Mouse (Mus musculus) gastrocnemius, adult 2 months (tissue): ENCODE measurements around the gene Rcc1. TPM values are rescaled to one million over a fixed set of nuclear protein-coding genes. Genes with fewer than 3 reads are reported as not detected.
"Not testable (repeated sequence)": the region's sequence is repeated elsewhere in the genome, so short reads cannot be mapped to it uniquely, and the experiment has no call there.

ENCODE experiments used
- DNase-seq: peaks from one replicate; pipeline ENCODE4 v3.0.0; 2022
- H3K27ac ChIP-seq: fragments of 200-600 bp; 2 replicates; pipeline ENCODE4 v1.8.1; 2022; ENCODE audit warnings: mild to moderate bottlenecking
- H3K4me3 ChIP-seq: fragments of 200-600 bp; 2 replicates; pipeline ENCODE4 v1.8.1; 2022; ENCODE audit warnings: mild to moderate bottlenecking, moderate library complexity
- CTCF ChIP-seq: fragments of 200-600 bp; IDR thresholded peaks from 2 replicates; pipeline ENCODE4 v1.8.1; 2022; ENCODE audit warnings: antibody characterized with exemption, mild to moderate bottlenecking, moderate library complexity
- intact Hi-C: fragments of 180-260 bp; cut with DNase I; formaldehyde crosslinking; loops from one replicate; pipeline ENCODE4 v1.15.1; 2025
- total RNA-seq, 2 experiments: library from RNA; stranded (reverse); gene quantifications; 2 replicates each; pipeline ENCODE4 v1.2.3; 2021

Rcc1 gene
- total RNA-seq, 2 experiments from 2014 or later = 7.7 to 7.8 TPM

DNA sequence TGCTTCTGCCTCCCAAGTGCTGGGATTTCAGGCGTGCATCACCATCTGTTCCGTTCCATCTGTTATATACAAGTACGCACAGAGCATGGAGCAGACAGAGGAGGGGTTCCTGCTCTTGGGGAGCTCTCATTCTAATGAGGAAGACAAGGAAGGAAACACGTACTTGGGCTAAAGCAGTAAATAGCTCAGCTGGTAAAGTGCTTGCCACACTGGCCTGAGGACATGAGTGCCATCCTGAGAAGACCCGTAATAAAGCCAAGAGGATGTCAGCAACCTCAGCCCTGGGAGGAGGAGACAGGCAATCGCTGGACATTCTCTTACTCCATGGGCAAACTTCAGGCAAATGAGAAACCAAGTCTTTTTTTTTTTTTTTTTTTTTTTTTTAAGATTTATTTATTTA is 47.4 kb downstream of the Rcc1 start:
- TF ChIP-seq CTCF = no peak
- no peak overlapping the region for H3K4me3 ChIP-seq
- intact Hi-C loops = no loop called here
- H3K27ac ChIP-seq = no peak overlapping the region
- DNase-seq = no peak

DNA sequence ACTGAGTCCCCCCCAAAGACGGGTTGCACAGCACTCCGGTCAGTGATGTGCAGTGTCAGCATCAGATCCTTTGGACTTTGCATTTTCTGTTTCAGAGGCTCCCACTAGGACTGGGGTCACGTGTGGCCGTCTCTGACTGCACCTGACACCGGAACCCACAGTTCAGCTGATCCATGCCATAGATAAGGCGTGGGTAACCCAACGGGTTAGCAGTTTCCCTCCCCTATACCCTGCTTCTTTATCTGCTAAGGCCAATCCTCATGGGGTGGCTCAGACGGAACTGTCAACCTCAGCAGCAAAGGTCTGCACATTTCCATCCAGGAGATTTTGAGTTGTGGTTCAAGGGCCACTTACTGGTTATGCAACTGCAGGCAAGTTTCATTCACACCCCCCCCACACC is 48.1 kb downstream of the Rcc1 start:
- intact Hi-C loops = loop anchor here (2.0 kb wide), 1 partner anchor 30 kb away; the partner anchor contains the start of gene Taf12
- TF ChIP-seq CTCF = no peak
- no peak for DNase-seq
- H3K4me3 ChIP-seq = no peak overlapping the region
- no peak overlapping the region for H3K27ac ChIP-seq

DNA sequence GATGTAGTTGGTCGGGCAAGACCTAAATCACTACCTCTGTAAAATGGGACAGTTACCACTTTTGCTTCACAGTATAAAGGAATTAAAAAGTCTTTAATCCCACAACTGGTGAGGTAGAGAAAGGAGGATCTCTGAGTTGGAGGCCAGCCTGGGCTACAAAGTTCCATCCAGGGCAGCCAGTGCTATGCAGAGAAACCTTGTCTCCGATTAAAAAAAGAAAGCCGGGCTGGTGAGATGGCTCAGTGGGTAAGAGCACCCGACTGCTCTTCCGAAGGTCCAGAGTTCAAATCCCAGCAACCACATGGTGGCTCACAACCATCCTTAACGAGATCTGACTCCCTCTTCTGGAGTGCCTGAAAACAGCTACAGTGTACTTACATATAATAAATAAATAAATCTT is 49.9 kb downstream of the Rcc1 start:
- intact Hi-C loops, DNase-seq: not testable (repeated sequence)
- H3K4me3 ChIP-seq = peak overlapping the region; percentile 72
- H3K27ac ChIP-seq = peak overlapping the region; percentile 72

DNA sequence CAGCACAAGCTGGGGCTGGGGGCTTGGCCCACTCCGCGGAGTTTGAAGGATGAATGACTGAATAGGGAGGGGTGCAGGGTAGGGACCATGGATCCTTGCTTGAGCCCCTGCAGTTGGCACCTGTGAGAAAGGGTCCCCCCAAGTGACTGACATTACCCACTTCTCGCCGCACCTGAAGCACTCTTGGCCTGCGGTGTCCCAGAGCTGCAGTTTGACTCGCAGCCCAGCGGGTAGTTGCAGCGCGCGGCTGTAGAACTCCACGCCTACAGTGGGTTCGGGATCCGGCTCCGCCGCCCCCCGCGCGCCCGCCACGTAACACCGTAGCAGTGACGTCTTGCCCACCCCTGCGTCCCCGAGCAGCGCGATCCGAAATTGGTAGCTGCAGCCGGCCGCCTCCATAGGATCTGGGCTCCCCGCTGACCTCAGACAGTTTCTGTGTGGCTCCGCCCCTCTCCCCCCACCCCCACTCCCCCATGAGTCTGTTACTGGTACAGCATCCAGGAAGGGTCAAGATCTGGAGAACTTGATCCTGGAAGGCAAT is 50.4 kb downstream of the Rcc1 start, which contains the start of gene Rab42:
Gene Rab42, minus strand, starts transcription at position 447 of the 541 bp plus-strand sequence.
- Histone ChIP-seq H3K4me3 (peak within 1 kb of the TSS; percentile 72), H3K27ac (peak within 1 kb of the TSS; percentile 72)
- peak; percentile 59 for DNase-seq
- intact Hi-C loops = no loop called here
- TF ChIP-seq CTCF = peak; percentile 31; the same call in 1 of the 2 replicates

DNA sequence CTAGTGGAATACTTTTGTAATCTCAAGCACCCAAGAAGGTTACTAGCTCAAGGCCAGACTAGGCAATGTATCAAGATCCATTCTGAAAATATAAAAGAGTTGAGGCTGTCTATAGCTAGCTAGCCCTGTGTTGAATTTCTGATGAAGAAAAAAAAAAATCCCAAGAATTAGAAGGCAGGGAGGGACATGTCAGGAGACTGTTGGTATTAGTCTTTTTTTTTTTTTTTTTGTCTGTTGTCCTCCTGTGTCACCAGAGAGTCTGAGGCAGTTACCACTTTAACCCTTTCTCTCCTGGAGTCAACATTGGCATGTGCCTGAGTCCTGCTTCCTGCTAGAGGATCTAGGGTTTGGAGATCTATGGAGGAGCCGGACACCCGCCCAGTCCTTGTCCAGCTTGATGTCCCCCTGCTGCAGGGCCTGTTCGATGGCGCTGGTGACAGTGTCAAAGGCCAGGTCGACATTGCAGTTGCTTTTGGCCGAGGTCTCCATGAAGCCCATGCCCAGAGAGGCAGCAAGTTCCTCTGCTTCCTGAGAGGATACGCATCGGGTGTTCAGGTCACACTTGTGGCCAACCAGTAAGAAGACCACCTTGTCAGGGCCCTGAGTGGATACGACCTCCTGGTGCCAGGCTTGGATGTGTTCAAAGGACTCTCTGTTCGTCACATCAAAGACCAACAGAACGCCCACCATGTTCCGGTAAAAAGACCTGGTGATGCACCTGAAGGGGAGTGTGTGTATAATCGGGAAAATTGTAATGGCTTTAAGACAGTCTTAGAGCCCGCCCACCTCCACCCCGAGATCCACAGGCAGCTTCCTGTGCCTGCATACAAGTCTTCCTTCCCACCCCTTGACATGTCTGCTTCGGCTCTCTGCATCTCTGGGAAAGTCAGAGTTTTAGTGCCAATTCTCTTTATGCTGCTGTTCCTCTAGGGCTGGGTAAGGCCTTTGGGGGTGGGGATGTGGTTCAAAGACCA is 51.2 kb downstream of the Rcc1 start:
- intact Hi-C loops = no loop called here
- no peak for DNase-seq
- Histone ChIP-seq H3K27ac (peak overlapping the region; percentile 72), H3K4me3 (peak overlapping the region; percentile 72)
- TF ChIP-seq CTCF = no peak

DNA sequence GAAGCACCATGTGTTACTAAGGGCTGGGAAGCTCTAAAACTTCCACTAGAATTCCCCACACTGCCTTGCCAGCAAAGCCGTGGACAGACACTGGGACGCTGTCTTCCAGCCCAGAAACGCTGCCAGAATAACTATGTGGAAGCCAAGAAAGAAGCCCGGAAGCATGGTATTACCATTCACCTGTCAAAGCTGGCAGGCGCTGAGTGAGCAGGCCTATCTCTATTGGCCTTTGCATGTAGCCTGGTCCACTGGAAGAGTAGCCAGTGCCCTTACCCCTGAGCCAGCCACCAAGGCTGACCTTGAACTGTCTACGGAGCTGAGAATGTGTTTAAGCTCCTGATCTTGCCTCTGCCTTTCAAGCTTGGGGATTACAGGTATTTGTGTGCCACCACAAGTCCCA is 51.9 kb downstream of the Rcc1 start:
- no peak overlapping the region for H3K4me3 ChIP-seq
- peak; percentile 50 for DNase-seq
- intact Hi-C loops = no loop called here
- peak overlapping the region; percentile 35; the same call in 1 of the 2 replicates for H3K27ac ChIP-seq
- TF ChIP-seq CTCF = no peak

DNA sequence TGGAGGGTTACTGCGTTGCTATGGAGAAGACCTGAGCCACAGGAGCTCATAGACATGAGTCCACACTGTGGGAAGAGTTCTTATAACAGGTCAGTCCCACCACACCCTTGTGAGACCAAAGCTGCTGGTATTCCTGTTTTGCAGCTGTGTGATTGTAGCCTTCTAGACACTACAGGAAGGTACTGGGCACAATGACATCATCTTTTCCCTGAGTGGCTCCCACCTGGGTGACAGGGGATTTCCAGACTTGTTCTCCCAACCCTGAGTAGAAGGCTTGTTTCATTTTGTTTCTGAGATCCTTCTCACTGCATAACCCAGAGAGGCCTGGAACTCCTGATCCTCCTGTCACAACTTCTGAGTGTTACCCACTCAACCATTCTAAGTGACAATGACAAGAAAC is 53.6 kb downstream of the Rcc1 start:
- no peak overlapping the region for H3K27ac ChIP-seq
- intact Hi-C loops = no loop called here
- no peak overlapping the region for H3K4me3 ChIP-seq
- no peak for TF ChIP-seq CTCF
- DNase-seq = no peak

DNA sequence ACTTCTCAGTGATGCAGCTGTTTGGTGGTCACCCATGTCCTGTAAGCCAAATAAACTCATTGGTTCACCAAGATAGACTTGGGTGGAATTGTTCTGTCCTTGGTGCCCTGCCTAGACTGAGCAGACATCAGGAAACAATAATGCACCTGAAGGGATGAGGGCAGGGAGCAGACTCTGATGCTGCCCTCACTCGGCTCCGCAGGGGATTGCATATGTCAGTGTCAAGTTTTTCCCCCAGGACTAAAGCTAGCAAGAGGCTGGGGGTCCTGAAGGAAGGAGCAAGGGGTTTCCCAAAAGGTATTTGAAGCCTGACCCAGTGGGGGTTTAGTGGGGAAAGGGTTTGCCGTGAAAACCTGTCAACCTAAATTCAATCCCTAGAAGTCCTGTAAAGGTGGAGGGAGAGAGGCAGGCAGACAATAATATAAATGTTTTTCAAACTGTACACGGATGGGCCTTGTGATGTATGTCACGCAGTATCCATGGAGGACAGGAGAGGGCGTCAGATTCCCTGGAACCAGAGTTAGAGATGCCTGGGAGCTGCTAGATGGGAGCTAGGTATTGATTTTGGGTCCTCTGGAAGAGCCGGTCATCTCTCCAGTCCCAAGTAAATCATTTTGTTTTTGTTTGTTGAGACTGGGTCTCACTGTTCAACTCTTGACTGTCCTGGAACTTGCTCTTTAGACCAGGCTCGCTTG is 57.6 kb downstream of the Rcc1 start:
- intact Hi-C loops = no loop called here
- Histone ChIP-seq H3K27ac (no peak overlapping the region), H3K4me3 (no peak overlapping the region)
- TF ChIP-seq CTCF = peak; percentile 44
- no peak for DNase-seq

DNA sequence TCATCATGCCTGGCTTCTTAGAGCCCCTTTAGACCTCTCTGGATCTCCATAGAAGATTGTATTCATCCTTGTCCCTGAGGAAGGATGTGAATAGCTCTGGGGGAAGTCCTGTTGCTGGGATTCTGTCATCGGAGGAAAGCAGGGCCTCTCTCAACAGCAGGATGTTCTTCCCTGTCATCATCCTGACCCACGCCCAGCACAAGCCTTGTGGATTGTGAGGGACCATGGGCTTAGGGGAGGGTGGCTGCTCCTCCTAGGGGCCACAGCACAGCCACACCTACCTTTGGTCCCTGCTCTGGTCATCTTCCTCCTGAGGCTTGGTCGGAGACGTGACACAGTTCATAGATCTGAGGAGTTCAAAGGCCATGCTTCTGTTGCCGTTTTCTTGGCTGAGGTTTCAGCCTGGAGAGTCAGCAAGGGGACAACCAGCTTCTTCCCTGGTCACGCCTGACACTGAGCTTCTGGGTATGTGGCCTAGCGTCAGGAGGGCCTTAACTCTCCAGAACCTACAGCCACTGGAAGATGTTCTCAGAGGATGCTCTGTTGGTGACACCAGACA is 59.6 kb downstream of the Rcc1 start:
- DNase-seq = no peak
- no peak for TF ChIP-seq CTCF
- intact Hi-C loops = loop anchor here (5.0 kb wide), 1 partner anchor 119 kb away; no protein-coding TSS in a partner anchor
- H3K27ac ChIP-seq = no peak overlapping the region
- no peak overlapping the region for H3K4me3 ChIP-seq

DNA sequence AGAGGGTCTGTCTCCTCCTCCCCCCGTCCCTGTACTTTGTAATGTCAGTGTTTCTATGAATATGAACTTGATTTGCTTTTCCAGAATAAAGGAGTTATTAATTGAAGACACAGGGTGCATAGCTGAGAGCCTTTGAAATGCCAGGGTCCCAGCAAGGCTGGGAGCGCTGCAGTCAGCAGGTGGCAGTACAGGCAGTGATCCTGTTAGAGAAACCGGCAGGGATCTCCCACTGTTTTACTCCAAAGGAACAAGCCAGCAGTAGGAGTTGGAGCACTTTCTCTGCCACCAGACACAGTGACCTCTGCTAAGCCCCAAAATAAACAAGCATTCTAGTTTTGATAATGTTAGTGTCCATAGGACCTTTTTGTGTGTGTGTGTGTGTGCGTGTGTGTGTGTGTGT is 60.4 kb downstream of the Rcc1 start:
- H3K27ac ChIP-seq = no peak overlapping the region
- intact Hi-C loops = loop anchor here (5.0 kb wide), 1 partner anchor 119 kb away; no protein-coding TSS in a partner anchor
- peak; percentile 53 for DNase-seq
- no peak overlapping the region for H3K4me3 ChIP-seq
- peak; percentile 75 for TF ChIP-seq CTCF

DNA sequence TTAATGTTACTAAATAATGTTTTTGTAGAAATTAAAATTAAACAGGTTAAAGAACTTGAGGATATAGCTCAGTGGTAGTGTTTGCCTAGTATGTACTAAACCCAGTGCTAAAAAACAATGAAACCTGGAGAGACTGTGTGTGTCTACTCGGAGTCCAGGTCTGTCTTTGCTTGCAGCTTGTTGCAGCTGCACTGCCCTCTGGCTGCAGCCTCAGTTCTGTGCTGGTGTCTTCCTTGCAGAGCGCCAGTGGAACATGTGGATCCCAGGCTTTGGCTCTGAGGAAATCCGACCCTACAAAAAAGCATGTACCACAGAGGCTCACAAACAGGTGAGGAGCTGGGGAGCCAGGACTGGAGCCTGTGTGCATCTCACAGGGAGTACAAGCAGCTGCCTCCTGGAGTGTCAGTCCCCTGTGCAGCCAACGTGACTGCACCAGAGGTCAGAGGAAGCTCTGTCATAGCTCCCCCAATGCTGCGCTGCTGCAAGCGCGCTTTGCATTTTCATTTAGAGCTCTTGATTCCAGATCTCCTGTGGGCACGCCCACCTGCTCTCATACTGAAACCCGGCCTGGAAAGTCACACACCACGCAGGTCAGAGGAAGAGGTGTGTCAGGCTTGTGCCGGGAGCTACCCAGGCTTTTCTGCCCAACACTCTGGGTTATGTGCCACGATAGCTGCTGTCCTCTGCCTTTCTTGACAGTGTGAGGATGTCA is 61.6 kb downstream of the Rcc1 start:
- H3K4me3 ChIP-seq = no peak overlapping the region
- TF ChIP-seq CTCF = peak; percentile 23

DNA sequence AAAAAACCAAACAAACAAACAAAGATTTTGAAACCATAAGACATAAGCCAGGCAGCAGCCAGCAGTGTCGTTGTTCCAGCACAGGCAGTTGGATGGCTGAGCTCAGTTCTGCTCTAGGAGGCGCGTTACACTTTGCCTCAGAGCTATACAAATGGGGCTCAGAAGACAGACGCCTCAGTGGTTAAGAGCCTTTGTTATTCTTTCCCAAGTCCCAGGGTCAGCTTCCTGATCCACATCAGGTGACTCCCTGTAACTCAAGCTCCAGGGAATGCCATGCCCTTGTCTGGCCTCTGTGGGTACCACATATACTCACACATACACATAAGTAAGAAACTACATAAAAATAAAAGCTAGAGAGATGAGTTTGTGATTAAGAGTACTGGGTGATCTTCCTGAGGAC is 62.3 kb downstream of the Rcc1 start:
- no peak for DNase-seq
- intact Hi-C loops = loop anchor here (2.0 to 5.0 kb wide), 2 partner anchors 54 to 121 kb away; no protein-coding TSS in a partner anchor
- H3K4me3 ChIP-seq = no peak overlapping the region
- H3K27ac ChIP-seq = no peak overlapping the region
- no peak for TF ChIP-seq CTCF

More for the DNA sequence above, 61.6 kb downstream of the Rcc1 start:
- DNase-seq = no peak
- H3K27ac ChIP-seq = no peak overlapping the region
- intact Hi-C loops = loop anchor here (2.0 to 5.0 kb wide), 2 partner anchors 53 to 121 kb away; no protein-coding TSS in a partner anchor

DNA sequence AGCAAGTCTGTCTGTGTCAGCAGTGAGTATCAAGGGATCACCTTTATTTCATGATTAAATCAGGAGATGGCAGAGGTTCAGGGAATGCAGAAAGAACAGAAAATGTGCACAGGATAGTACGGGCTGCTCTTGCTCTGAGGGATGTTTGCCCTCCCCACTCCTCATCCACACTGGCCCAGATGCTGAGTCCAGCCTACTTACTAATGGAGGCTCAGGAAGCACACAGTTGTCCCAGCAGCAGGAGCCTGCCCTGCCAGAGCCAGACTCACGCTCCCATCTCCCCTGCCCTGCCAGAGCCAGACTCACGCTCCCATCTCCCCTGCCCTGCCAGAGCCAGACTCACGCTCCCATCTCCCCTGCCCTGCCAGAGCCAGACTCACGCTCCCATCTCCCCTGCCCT is 64.6 kb downstream of the Rcc1 start:
- DNase-seq, intact Hi-C loops, H3K4me3 ChIP-seq, H3K27ac ChIP-seq: not testable (repeated sequence)
